Mouse (Mus musculus) kidney, postnatal 0 days (tissue): Measurements from ENCODE around the gene Gm17455. TPM values are rescaled to one million over a fixed set of nuclear protein-coding genes. Genes with fewer than 3 reads are reported as not detected.

Experiments
- ATAC-seq: fragments of 200-750 bp; cut with Nextera tagmentation; replicated peaks from 2 replicates; pipeline ENCODE4 v1.8.0; 2017; ENCODE audit warnings: low read depth, moderate number of reproducible peaks, moderate TSS enrichment, moderate library complexity; ENCODE audit not compliant: low FRiP score
- DNase-seq: peaks from one replicate; pipeline ENCODE4 v3.0.0-alpha.2; 2016; ENCODE audit warnings: low spot score
- H3K27ac ChIP-seq: fragments of 300-500 bp; sonication (generic); 2 replicates; pipeline ENCODE4 v1.5.1; 2014; ENCODE audit warnings: mild to moderate bottlenecking
- H3K27me3 ChIP-seq: fragments of 300-500 bp; sonication (generic); 2 replicates; pipeline ENCODE4 v1.6.1; 2014; ENCODE audit warnings: low read length, mixed read lengths; ENCODE audit not compliant: insufficient read depth
- H3K36me3 ChIP-seq: fragments of 300-500 bp; sonication (generic); 2 replicates; pipeline ENCODE4 v1.6.1; 2014; ENCODE audit warnings: low read length, mixed read lengths; ENCODE audit not compliant: insufficient read depth
- H3K4me1 ChIP-seq: fragments of 300-500 bp; sonication (generic); replicated peaks from 2 replicates; pipeline ENCODE4 v1.6.1; 2014; ENCODE audit warnings: antibody characterized with exemption, low read length, mixed read lengths; ENCODE audit not compliant: insufficient read depth
- H3K4me2 ChIP-seq: fragments of 300-500 bp; sonication (generic); 2 replicates; pipeline ENCODE4 v1.6.1; 2014; ENCODE audit warnings: mild to moderate bottlenecking, low read length, moderate library complexity, mixed read lengths
- H3K4me3 ChIP-seq: fragments of 300-500 bp; sonication (generic); replicated peaks from 2 replicates; pipeline ENCODE4 v1.5.1; 2014; ENCODE audit warnings: low read depth, low read length
- H3K9ac ChIP-seq: fragments of 300-500 bp; sonication (generic); 2 replicates; pipeline ENCODE4 v1.6.1; 2014; ENCODE audit warnings: low read depth, low read length
- H3K9me3 ChIP-seq: fragments of 300-500 bp; sonication (generic); replicated peaks from 2 replicates; pipeline ENCODE4 v1.6.1; 2016; ENCODE audit warnings: low read length, inconsistent platforms, mixed read lengths
- CTCF ChIP-seq: IDR thresholded peaks from 2 replicates; pipeline ENCODE4 v1.5.1; 2016; ENCODE audit warnings: antibody characterized with exemption, low read depth, mild to moderate bottlenecking, moderate library complexity
- WGBS: fragments of 180-500 bp; shearing (Covaris S2); extraction: QIAGEN DNeasy Blood & Tissue Kit; methylation state at CpG from one replicate; pipeline ENCODE4 v1.1.7; 2014; 5-methylcytosine and 5-hydroxymethylcytosine counted together
- polyA plus RNA-seq: library from polyadenylated mRNA; unstranded; fragments of >200 nt; fragmentation: Nextera tagmentation; extraction: Ambion mirVana; gene quantifications from 2 replicates; pipeline ENCODE4 v1.2.1, GENCODE M21; 2015

Gene Gm17455
- polyA plus RNA-seq, 1 experiment from 2014 or later: 0.84 TPM

DNA sequence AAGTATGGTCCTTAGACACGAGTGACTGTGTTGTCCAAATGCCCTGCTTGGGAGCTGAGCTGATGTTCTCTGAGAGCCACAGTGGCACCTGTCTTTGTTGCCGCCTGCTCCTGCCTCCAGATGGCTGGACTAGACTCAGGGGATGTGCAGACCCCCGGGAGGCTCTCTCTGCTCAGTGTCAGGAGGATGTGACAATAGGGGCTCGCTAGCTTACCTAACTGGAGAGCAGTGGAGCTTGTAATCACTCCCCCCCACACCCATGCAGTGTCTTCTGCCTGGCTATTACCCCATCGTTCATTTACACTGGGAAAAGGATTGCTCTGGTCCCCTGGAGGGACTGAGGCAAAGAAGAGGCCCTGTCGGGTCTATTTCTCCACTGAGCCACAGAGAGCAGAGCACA is 31.1 kb downstream of the Gm17455 start:
- Histone ChIP-seq H3K4me3 (no peak overlapping the region), H3K36me3 (no peaks in the 10 kb centered on the region), H3K9ac (no peak overlapping the region), H3K4me2 (no peak overlapping the region), H3K27me3 (no peaks in the 10 kb centered on the region), H3K27ac (no peak overlapping the region), H3K4me1 (no peaks in the 10 kb centered on the region), H3K9me3 (no peaks in the 10 kb centered on the region)
- TF ChIP-seq CTCF: no peak
- ATAC-seq: no peak
- 19% methylated on average over 6 of the region's 6 CpGs for WGBS
- DNase-seq: no peak

DNA sequence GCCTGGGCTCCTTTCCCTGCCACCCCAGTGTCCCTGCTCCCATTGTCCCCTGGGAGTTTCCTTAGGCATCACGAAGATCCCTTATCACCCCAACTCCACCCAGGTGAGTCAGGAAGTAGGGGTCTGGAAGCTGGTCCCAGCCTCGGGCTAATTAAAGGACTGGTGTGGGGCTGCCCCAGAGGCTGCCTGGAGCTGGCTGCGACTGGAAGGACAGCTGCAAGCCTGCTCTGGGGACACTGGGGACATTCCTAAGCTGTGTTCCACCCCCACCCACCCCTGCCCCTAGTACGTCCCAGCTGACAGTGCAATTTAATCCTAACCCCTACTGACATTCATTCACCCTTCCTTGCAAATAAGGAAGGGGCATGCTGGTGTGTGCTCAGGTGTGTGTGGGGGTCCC is 33.2 kb downstream of the Gm17455 start:
- TF ChIP-seq CTCF: no peak
- Histone ChIP-seq H3K36me3 (no peaks in the 10 kb centered on the region), H3K9me3 (no peaks in the 10 kb centered on the region), H3K27me3 (no peaks in the 10 kb centered on the region), H3K9ac (no peak overlapping the region), H3K27ac (no peak overlapping the region), H3K4me2 (no peak overlapping the region), H3K4me3 (no peak overlapping the region), H3K4me1 (no peaks in the 10 kb centered on the region)
- ATAC-seq: no peak
- no peak for DNase-seq
- 23% methylated on average over 4 of the region's 4 CpGs for WGBS

- Histone ChIP-seq H3K4me2 (no peak overlapping the region), H3K27me3 (no peaks in the 10 kb centered on the region), H3K4me1 (no peaks in the 10 kb centered on the region), H3K9me3 (no peaks in the 10 kb centered on the region), H3K4me3 (no peak overlapping the region), H3K36me3 (no peaks in the 10 kb centered on the region), H3K9ac (no peak overlapping the region), H3K27ac (no peak overlapping the region)
- WGBS: 86% methylated on average over 4 of the region's 4 CpGs
- DNase-seq (no peak), ATAC-seq (no peak)
- no peak for TF ChIP-seq CTCF
These were observed 42.8 kb downstream of the Gm17455 start for GRCm38 (mm10) chr10:60442321-60442720.

DNA sequence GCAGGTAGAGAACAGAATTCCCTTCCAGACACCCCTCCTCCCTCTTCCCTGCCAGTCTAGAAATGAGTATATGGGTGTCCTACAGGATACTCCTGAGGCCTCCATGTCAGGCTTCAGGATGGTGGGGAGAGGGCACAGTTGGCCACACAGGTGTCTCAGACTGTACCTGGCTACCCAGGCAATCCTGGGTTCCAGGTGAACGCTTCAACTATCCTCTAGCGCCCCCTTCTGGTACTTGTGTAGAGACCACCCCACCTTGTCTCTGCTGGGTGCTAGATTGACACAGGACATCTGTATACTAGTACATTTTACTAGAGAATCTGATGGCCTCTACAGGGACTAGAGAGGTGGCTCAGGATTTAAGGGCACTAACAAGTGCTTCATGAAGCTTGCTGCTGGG is 43.6 kb downstream of the Gm17455 start:
- no peaks in the 10 kb centered on the region for H3K36me3 ChIP-seq
- no peak overlapping the region for H3K9ac ChIP-seq
- DNase-seq (no peak), ATAC-seq (no peak)
- H3K27ac ChIP-seq: no peak overlapping the region
- 4% methylated on average over 2 of the region's 2 CpGs for WGBS
- no peaks in the 10 kb centered on the region for H3K4me1 ChIP-seq
- no peaks in the 10 kb centered on the region for H3K9me3 ChIP-seq
- peak; percentile 26; the same call in 1 of the 2 replicates for TF ChIP-seq CTCF
- no peaks in the 10 kb centered on the region for H3K27me3 ChIP-seq
- H3K4me3 ChIP-seq: no peak overlapping the region
- H3K4me2 ChIP-seq: no peak overlapping the region

DNA sequence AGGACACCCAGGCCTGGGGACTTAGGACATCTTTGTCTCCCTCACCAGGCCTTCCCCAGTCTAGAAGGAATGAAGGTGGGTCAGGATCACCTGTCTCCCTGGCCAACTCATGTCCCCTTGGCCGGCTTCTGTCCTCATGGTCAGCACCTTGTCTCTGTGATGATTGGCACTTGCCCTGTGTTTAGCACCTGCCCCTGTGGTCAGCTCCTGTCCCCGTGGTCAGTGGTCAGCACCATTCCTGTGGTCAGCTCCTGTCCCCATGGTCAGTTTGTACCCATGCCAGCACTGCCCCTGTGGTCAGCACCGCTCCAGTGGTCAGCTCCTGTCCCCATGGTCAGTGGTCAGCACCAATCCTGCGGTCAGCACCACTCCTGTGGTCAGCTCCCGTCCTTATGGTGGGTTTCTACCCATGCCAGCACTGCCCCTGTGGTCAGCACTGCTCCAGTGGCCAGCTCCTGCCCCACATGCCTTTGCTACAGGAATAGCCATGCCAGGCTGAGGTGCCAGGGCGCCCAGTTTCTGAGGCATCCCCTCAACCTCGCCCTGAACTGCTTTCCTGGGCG is 45.6 kb downstream of the Gm17455 start:
- Histone ChIP-seq H3K9me3 (no peaks in the 10 kb centered on the region), H3K4me1 (no peaks in the 10 kb centered on the region), H3K9ac (no peak overlapping the region), H3K36me3 (no peaks in the 10 kb centered on the region), H3K27ac (no peak overlapping the region), H3K27me3 (no peaks in the 10 kb centered on the region), H3K4me3 (no peak overlapping the region), H3K4me2 (no peak overlapping the region)
- TF ChIP-seq CTCF: peak; percentile 34; the same call in 1 of the 2 replicates
- peak; percentile 91 for DNase-seq
- ATAC-seq: peak; percentile 95
- WGBS: 54% methylated on average over 8 of the region's 8 CpGs

DNA sequence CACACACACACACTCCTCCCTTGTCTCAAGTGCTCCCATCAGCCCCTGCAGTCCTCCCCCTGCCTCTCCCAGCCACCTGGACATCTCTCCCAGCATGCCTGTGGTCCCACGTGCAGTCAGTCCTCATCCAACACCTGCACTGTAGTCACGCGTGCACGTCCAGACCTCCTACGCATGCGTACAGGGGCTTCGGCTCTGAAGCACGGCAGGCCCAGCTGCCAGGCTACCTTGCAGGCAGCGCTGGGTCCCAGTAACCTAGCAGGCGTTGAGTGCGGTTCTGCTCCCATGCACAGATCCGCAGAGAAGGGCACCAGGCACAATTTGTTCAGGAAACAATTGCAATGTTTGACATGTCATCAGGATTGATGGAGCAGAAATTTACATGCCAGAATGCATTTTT is 47.7 kb downstream of the Gm17455 start:
- WGBS: 80% methylated on average over 12 of the region's 12 CpGs
- ATAC-seq: no peak

More for the DNA sequence above, 47.7 kb downstream of the Gm17455 start:
- no peak overlapping the region for H3K4me3 ChIP-seq
- no peak overlapping the region for H3K27ac ChIP-seq
- no peaks in the 10 kb centered on the region for H3K27me3 ChIP-seq
- no peaks in the 10 kb centered on the region for H3K9me3 ChIP-seq
- H3K36me3 ChIP-seq: no peaks in the 10 kb centered on the region
- TF ChIP-seq CTCF: no peak
- no peak overlapping the region for H3K4me2 ChIP-seq
- no peaks in the 10 kb centered on the region for H3K4me1 ChIP-seq
- no peak overlapping the region for H3K9ac ChIP-seq
- DNase-seq: no peak

Other genes starting within 250 kb of the Gm17455 start
- 0.87 and 0.96 TPM in 2 replicates for gene Chst3, start 180.5 kb upstream of the Gm17455 start, polyA plus RNA-seq
- gene Psap, start 122.1 kb upstream of the Gm17455 start, polyA plus RNA-seq: 142 and 160 TPM in 2 replicates
- gene Vsir, start 52.9 kb upstream of the Gm17455 start, polyA plus RNA-seq: 3.4 and 3.7 TPM in 2 replicates